Mouse (Mus musculus) liver, embryonic 12.5 days (tissue): Measurements from ENCODE around the gene Capn13. TPM values are rescaled to one million over a fixed set of nuclear protein-coding genes. Genes with fewer than 3 reads are reported as not detected.
"Not testable (repeated sequence)": the region's sequence is repeated elsewhere in the genome, so short reads cannot be mapped to it uniquely, and the experiment has no call there.

ENCODE experiments used
- ATAC-seq: fragments of 200-750 bp; cut with Nextera tagmentation; 2 replicates; pipeline ENCODE4 v1.8.0; 2017; ENCODE audit warnings: moderate number of reproducible peaks, mild to moderate bottlenecking, moderate library complexity
- H3K27ac ChIP-seq: fragments of 300-500 bp; sonication (generic); 2 replicates; pipeline ENCODE4 v1.5.1; 2016; ENCODE audit warnings: mild to moderate bottlenecking
- H3K27me3 ChIP-seq: fragments of 300-500 bp; sonication (generic); replicated peaks from 2 replicates; pipeline ENCODE4 v1.6.1; 2016; ENCODE audit warnings: mild to moderate bottlenecking, moderate library complexity
- H3K36me3 ChIP-seq: fragments of 300-500 bp; sonication (generic); 2 replicates; pipeline ENCODE4 v1.6.1; 2016; ENCODE audit warnings: mild to moderate bottlenecking, moderate library complexity
- H3K4me1 ChIP-seq: fragments of 300-500 bp; sonication (generic); 2 replicates; pipeline ENCODE4 v1.6.1; 2016
- H3K4me2 ChIP-seq: fragments of 300-500 bp; sonication (generic); 2 replicates; pipeline ENCODE4 v1.6.1; 2016; ENCODE audit warnings: mild to moderate bottlenecking, moderate library complexity
- H3K4me3 ChIP-seq: fragments of 300-500 bp; sonication (generic); 2 replicates; pipeline ENCODE4 v1.5.1; 2016; ENCODE audit warnings: mild to moderate bottlenecking, moderate library complexity
- H3K9ac ChIP-seq: fragments of 300-500 bp; sonication (generic); 2 replicates; pipeline ENCODE4 v1.6.1; 2016; ENCODE audit warnings: mild to moderate bottlenecking, moderate library complexity
- H3K9me3 ChIP-seq: fragments of 300-500 bp; sonication (generic); replicated peaks from 2 replicates; pipeline ENCODE4 v1.6.1; 2016; ENCODE audit warnings: mild to moderate bottlenecking, moderate library complexity
- WGBS: fragments of 180-500 bp; shearing (Covaris S2); methylation state at CpG from one replicate; pipeline ENCODE4 v1.1.7; 2016; ENCODE audit not compliant: insufficient replicate concordance; 5-methylcytosine and 5-hydroxymethylcytosine counted together
- polyA plus RNA-seq: library from polyadenylated mRNA; unstranded; fragments of >200 nt; fragmentation: Nextera tagmentation; extraction: Ambion mirVana; gene quantifications from 2 replicates; pipeline ENCODE4 v1.2.1, GENCODE M21; 2016

The Capn13 gene
- polyA plus RNA-seq, 1 experiment from 2014 or later = not detected

- no peaks in the 10 kb centered on the region for H3K4me1 ChIP-seq
- no peak overlapping the region for H3K4me3 ChIP-seq
- no peaks in the 10 kb centered on the region for H3K27me3 ChIP-seq
- WGBS = 43% methylated on average over 15 of the region's 15 CpGs
- no peaks in the 10 kb centered on the region for H3K36me3 ChIP-seq
- H3K9ac ChIP-seq = no peak overlapping the region
- no peak overlapping the region for H3K27ac ChIP-seq
- H3K4me2 ChIP-seq = no peak overlapping the region
- H3K9me3 ChIP-seq = no peaks in the 10 kb centered on the region
- ATAC-seq = no peak
Observed at GRCm38 (mm10) chr17:73270871-73271796, 129.5 kb downstream of the Capn13 start.

- Histone ChIP-seq H3K9ac (no peak overlapping the region), H3K9me3 (no peaks in the 10 kb centered on the region), H3K36me3 (no peaks in the 10 kb centered on the region), H3K4me3 (no peak overlapping the region), H3K4me1 (no peaks in the 10 kb centered on the region), H3K27ac (no peak overlapping the region), H3K27me3 (no peaks in the 10 kb centered on the region), H3K4me2 (no peak overlapping the region)
- WGBS = 40% methylated on average over 8 of the region's 8 CpGs
- ATAC-seq = no peak
Observed at GRCm38 (mm10) chr17:73263077-73263501, 137.6 kb downstream of the Capn13 start.

GRCm38 (mm10) chr17:73262558-73262957 is 138.1 kb downstream of the Capn13 start:
- Histone ChIP-seq H3K9me3 (no peaks in the 10 kb centered on the region), H3K27ac (no peak overlapping the region), H3K9ac (no peak overlapping the region), H3K27me3 (no peaks in the 10 kb centered on the region), H3K4me3 (no peak overlapping the region), H3K36me3 (no peaks in the 10 kb centered on the region), H3K4me2 (no peak overlapping the region), H3K4me1 (no peaks in the 10 kb centered on the region)
- no peak for ATAC-seq
- 53% methylated on average over 2 of the region's 2 CpGs for WGBS

GRCm38 (mm10) chr17:73259258-73259657 is 141.4 kb downstream of the Capn13 start:
- not testable (repeated sequence) for H3K4me2 ChIP-seq, ATAC-seq, H3K4me3 ChIP-seq, H3K27me3 ChIP-seq, H3K9me3 ChIP-seq, H3K36me3 ChIP-seq, H3K27ac ChIP-seq, H3K9ac ChIP-seq, H3K4me1 ChIP-seq
- WGBS = 82% methylated on average over 5 of the region's 5 CpGs

GRCm38 (mm10) chr17:73258620-73259019 is 142.0 kb downstream of the Capn13 start:
- ATAC-seq = no peak
- Histone ChIP-seq H3K9me3 (no peaks in the 10 kb centered on the region), H3K36me3 (no peaks in the 10 kb centered on the region), H3K27me3 (no peaks in the 10 kb centered on the region), H3K4me2 (no peak overlapping the region), H3K4me1 (no peaks in the 10 kb centered on the region), H3K4me3 (no peak overlapping the region), H3K9ac (no peak overlapping the region), H3K27ac (no peak overlapping the region)
- WGBS = 43% methylated on average over 12 of the region's 12 CpGs
